Mouse (Mus musculus) myocyte (in vitro differentiated cells): ENCODE measurements at regions not wholly inside any gene's neighbourhood (a gene's known extent, or its start where the extent isn't known, plus 50 kb on each side); places are given as distances from the start of the nearest gene placed in this dataset.

ENCODE experiments used
- MAX ChIP-seq: IDR thresholded peaks from one replicate; pipeline ENCODE4 v1.6.1; 2011; ENCODE audit warnings: low read depth, mild to moderate bottlenecking, control low read depth
- POLR2A ChIP-seq: IDR thresholded peaks from one replicate; pipeline ENCODE4 v1.6.1; 2011; ENCODE audit warnings: low read depth, mild to moderate bottlenecking, control low read depth, moderate library complexity; ENCODE audit not compliant: insufficient read length
- USF1 ChIP-seq: IDR thresholded peaks from one replicate; pipeline ENCODE4 v1.6.1; 2011; ENCODE audit warnings: low read depth, mild to moderate bottlenecking, control low read depth, moderate library complexity

- TF ChIP-seq USF1 (no peak), POLR2A (no peak), MAX (no peak)
These were observed 194.9 kb downstream of the Csl start for GRCm38 (mm10) chr10:99564605-99565004.
